Mouse (Mus musculus) left cerebral cortex, postnatal 25 days (tissue): Measurements from ENCODE around the gene Enho. TPM values are rescaled to one million over a fixed set of nuclear protein-coding genes. Genes with fewer than 3 reads are reported as not detected.

Source experiments
- DNase-seq, 2 experiments: peaks; one replicate each; pipeline ENCODE4 v3.0.0; 2022; ENCODE audit warnings: low spot score in 2 of 2, mixed read lengths in 1 of 2
- intact Hi-C: fragments of 180-260 bp; cut with DNase I; formaldehyde crosslinking; loops from one replicate; pipeline ENCODE4 v1.15.1; 2025
- total RNA-seq, 2 experiments: library from RNA; stranded (reverse); gene quantifications; 2 replicates each; pipeline ENCODE4 v1.2.3; 2021

Gene Enho
- total RNA-seq, 2 experiments from 2014 or later: 54.4 to 63.0 TPM

GRCm38 (mm10) chr4:41665009-41665675 lies 25.0 kb upstream of the Enho start:
- intact Hi-C loops: no loop called here
- DNase-seq: no peak

DNA sequence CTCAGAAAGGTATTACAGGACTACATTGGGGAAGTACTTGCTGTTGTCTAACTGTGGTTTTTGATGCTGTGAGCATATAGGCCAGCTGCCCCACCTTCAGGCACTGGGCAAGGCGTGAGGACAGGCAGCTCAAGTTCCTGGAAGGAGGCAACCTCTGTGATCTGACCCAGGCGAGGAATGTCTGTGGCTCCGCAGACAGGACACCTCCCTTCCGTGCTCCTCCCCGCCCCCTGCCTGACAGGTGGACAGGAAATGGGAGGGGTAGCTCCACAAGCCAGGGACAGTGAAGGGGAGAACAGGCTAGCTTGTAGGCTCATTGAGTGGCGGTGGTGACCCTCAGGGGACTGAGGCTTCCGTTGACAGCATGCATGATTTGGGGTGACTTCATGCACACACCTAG lies 24.4 kb upstream of the Enho start:
- no peak for DNase-seq
- intact Hi-C loops: no loop called here

DNA sequence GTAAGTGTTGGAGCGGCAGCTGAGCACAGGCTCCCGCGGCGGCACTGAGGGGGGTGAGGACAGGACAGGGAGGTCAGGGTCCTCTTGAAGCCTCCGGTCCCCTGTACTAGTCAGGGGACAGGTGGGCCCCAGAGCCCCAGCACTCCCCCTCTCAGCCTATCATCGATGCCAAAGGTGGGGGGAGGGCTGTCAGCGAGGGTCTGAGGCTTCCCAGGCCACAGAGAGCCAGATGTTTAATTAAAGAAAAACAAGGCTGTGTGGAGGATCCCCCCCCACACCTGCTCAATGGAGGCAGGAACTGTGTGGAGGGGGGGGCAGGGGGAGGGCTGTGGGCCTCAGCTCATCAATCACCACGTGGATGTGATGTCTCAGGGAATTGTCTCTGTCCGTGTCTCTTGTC lies 23.5 kb upstream of the Enho start:
- intact Hi-C loops: no loop called here
- DNase-seq: no peak

GRCm38 (mm10) chr4:41662723-41663122 lies 22.6 kb upstream of the Enho start:
- no peak for DNase-seq
- intact Hi-C loops: no loop called here

DNA sequence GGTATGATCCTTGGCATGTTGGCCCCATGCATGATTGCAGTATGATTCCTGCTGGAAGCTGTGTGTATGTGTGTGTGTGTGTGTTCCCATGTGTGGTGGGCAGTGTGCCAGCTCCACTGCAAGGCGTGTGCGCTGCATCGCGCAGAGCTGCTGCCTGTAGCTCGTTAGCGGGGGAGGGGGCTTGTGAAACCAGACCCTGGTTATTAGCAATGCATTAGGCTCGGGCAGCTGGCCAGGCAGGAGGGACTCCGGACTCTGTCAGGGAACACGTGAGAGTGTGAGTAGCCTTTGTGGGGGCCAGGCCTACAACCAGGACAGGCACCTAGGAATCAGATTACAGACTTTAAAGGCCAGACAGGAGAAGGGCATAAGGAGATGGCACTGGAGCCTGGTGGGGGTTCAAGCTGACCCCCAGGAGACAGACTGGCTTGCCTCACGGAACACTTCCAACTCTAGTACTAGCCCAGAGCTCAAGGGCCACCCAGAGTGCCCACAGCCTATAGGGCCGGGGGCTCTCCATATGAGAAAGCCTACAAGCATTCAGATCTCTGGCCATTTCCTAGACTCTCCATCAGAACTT lies 20.8 kb upstream of the Enho start:
- intact Hi-C loops: no loop called here
- no peak for DNase-seq

- DNase-seq: no peak
- intact Hi-C loops: no loop called here
Observed at GRCm38 (mm10) chr4:41659556-41659955, 19.4 kb upstream of the Enho start.

DNA sequence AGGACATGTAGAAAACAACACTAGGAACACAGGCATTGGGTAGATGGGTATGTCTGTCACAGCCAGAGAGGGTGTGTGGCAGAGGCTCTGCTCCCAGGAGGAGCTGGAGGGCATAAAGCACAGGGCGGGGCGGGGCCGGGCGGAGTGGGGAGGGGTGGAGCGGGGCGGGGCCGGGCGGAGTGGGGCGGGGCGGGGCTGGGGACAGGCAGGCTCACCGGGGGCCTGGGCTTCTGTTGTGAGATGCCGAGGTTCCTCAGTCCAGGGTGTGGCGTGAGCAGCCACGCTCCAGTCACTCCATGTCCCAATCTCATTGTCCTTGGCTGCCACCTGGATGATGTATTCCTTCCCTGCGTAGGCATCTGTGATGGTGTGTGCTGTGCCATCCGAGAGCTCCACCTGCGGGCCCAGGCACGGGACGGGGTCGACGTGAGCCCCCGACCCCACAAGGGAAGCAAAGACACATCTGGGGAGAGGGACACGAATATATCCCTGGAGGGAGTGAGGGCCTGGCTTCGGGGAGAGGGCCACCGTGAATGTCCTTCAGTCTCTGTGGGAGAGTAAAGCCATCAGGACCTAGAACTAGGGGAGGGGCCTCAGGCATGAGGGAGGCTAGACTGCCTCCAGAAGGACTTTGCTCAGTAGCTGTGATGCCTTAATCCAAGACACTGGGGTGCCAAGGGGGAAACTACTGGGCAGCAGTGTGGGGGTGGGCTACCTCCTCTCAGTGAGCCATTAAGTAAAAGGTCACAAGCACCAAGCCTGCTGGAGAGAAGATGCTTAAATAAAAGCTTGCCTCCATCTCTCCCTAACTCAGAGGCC lies 18.7 kb upstream of the Enho start:
- intact Hi-C loops: no loop called here
- DNase-seq: no peak

DNA sequence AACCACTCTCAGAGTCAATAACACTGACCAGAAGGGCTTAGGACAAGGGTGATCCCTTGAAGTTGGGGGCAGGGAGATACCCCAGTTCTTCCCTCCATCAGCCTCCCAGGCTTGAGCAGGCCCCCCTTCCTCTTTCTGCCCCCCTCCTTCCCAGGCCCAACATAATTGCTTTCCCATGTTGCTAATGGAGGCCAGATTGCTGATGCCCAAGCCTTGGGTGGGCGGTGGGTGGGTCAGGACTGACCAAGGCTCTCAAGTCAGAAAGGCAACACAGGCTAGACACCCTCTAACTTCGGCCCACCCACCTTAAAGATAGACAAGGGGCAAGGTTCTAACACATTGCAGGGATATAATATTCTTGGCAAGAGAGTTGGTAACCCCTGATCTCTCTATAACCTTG lies 15.4 kb upstream of the Enho start:
- DNase-seq: no peak
- intact Hi-C loops: no loop called here

DNA sequence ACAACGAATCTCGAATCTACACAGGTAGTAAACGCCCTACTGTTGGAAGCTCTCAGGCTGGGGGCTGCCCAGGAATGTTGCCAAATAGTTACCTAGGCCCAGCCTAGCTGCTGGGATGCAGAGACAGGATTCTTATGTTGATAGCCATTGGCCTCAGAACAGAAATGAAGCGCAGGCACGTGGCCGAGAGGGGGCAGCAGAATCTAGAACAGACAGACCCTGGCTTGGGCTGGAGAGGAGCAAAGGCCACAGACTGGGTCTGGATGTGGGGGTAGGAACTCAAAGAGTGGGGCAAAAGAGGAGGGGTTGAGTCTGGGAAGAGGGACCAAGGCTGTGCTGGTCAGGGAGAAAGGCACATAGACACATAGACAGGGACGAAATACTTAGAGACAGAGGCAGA lies 14.1 kb upstream of the Enho start:
- DNase-seq: peak; percentile 35 to 38
- intact Hi-C loops: loop anchor here (5.0 kb wide), 1 partner anchor 102 kb away; no protein-coding TSS in a partner anchor

DNA sequence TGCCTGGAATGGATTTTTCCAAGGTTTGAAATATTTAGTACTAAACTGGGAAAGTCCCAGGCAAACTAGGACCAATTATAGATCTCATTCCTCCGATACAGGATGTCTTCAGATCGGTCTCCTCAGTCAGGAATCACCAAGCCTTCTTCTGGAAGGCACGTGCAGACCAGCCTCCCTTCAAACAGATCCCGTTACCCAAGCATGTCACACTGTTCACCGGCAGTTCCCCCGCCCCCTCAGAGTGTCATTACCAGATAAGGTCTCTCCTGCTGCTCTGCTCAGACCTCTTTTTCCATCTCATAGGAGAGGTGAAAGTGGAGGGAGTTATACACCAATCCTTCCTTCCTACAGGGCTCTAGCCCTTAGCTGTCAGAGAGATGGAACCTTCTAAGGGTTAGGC lies 13.6 kb upstream of the Enho start:
- intact Hi-C loops: loop anchor here (2.0 to 5.0 kb wide), 2 partner anchors 101 to 185 kb away; no protein-coding TSS in a partner anchor
- no peak for DNase-seq

DNA sequence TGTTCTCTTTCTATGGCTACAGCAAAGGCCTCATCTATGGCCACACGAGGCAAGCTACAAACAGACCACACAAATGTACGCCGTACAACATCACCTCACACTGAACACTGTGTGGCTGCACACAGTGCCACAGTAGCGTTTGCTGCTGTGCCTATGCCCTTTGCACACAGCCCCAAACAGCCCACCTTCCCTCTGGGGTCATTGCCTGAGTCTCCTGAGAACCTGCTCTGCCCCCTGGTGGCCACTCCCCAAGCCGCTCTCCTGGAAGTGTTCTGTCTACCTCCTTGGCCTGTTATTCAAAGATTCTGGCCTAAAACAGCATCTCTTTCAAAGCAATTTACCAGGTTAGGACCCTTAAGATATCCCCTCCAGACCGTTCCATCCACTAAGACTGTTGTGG lies 13.2 kb upstream of the Enho start:
- peak; percentile 66 to 74 for DNase-seq
- intact Hi-C loops: loop anchor here (2.0 to 5.0 kb wide), 2 partner anchors 101 to 184 kb away; no protein-coding TSS in a partner anchor

DNA sequence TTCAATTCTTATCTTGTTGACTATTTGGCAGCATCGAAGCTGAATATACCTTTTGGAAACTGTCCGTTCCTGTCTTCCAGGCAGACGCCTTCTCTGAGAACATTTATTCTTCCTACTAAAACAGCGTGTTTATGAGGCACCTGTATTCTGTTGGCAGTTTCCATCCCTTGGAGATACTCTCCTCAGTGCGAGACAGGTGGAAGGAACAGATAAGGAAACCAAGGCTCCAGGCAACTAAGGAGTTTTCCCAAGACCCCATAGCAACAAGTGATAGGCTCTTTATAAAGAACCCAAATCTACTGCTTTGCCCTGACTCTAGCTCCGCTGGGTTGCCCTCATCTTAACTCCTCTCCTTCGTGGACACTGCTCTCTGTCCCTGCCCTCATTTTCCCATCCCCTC lies 8.5 kb upstream of the Enho start:
- DNase-seq: no peak
- intact Hi-C loops: no loop called here

- intact Hi-C loops: no loop called here
- peak in 1 of 2 experiments; percentile 15 for DNase-seq
Observed at GRCm38 (mm10) chr4:41648157-41648556, 8.0 kb upstream of the Enho start.

DNA sequence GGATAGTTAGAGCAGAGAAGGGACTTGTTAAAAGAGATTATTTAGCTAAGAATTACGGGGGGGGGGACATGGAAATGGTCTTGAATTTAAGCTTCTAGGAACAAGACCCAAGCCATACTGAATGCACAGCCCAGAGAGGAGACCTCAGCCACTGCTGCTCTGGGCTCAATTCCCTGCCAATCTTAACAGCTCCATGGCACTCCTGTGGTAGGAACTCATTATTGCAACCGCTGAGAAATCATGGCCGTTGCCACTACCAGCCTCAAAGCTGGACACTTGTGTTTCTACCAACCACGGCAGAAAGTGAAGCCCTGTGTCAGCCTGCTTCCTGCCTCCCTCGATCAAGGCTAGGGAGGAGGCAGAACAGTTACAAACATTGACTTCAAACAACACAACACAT lies 5.4 kb upstream of the Enho start:
- DNase-seq: peak in 1 of 2 experiments; percentile 21
- intact Hi-C loops: no loop called here

DNA sequence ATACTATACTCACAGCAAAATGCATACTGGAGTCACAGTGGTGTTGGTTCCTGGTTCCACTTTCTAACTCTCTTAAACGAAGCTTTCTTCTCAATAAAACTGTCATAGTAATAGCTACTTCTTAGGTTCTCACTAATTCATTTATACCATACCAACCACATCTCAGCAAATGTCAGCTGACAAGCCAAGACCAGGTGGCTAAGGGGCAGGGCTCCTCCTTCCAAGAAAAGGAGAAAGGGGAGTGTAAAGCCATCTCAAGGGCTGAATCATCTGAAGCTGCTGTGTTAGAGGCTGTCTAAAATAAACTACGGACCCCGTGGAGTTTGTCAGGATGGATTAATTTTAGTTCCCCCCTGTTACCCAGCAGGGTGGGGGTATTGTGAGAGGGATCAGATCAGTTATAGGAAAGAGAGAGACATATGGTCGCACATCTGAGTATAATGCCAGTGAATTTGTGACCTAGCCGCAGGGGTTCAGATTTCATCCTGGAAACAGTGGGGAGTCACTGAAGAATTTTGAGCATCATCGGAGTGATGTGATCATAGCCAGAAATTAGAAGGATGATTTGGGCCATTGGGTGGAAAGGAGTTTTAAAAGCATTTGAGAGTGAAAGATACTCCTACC lies 1.2 kb upstream of the Enho start:
- intact Hi-C loops: no loop called here
- DNase-seq: no peak

DNA sequence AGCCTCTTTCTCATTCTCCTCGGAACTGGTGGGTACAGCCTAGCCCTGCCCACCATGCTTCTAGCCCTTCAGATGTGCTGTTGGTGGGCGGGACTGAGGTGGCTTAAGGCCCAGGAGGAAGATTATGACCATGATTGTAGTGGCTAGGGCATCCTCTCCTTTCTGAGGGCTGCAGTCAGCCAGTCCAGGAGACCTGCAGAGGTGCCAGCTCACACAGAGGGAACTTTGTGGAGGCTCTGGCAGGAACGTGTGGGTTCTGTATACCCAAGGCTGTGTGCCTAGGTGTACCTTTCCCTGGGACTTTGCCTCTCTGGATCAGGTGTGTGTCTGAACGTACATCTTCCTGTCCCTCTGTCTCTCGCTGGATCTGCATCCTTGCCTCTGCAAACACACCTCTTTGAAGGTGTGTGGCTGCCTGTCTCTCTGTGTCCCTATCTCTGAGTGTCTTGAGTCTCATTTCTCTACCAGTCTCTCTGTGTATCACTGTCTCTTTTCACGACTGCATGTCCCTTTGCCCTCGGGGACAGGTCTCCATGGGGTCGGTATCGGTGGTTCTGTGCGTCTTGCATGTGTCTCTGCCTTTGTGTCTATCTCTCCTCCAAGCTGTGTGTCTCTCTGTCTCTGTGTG lies 796 bp downstream of the Enho start:
- peak; percentile 16 to 34 for DNase-seq
- intact Hi-C loops: no loop called here

DNA sequence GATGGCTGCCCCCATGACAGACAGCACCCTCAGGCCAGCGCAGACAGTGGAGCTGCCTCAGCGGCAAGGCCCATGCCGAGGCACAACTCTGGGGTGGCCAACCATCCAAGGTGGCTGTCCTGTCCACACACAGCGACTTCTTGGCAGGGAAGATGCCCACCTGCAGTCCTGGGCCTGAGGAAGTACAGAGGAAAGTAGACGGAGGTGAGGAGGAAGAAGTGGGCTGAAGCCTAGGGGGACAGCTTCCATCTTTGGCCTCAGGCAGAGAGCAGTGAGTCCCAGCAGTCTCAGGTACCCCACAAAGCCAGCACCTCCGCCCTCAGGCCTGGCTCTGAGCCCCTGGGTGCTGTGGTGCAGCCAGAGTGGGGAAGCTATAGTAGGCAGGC lies 1.3 kb downstream of the Enho start:
- no peak for DNase-seq
- intact Hi-C loops: no loop called here

- DNase-seq: no peak
Observed at GRCm38 (mm10) chr4:41638186-41638731, 1.9 kb downstream of the Enho start.

GRCm38 (mm10) chr4:41636882-41637635 lies 3.1 kb downstream of the Enho start:
- intact Hi-C loops: no loop called here
- no peak for DNase-seq

More at GRCm38 (mm10) chr4:41638186-41638731, 1.9 kb downstream of the Enho start:
- intact Hi-C loops: no loop called here
